Comparison of ENCODE assay signal across 17 mouse cellular contexts in genomic region chr4:29389282-29389681, GRCm38 (mm10).
"Had no signal": no experiment of that assay in that cellular context is flagged by ENCODE, and none has a peak within 500 bp of the region (broad histone marks: within the 10 kb centered on the region; RNA-seq: fewer than 3 reads in every experiment).

No protein-coding gene starts in this region.

- H3K4me1 ChIP-seq: neural tube, embryonic 12.5 days; neural tube, embryonic 13.5 days; neural tube, embryonic 15.5 days; stomach, embryonic 15.5 days had no signal

- H3K4me2 ChIP-seq: neural tube, embryonic 12.5 days; neural tube, embryonic 13.5 days; neural tube, embryonic 15.5 days; stomach, embryonic 15.5 days had no signal

- H3K4me3 ChIP-seq: neural tube, embryonic 12.5 days; neural tube, embryonic 13.5 days; neural tube, embryonic 15.5 days; stomach, embryonic 15.5 days had no signal

- H3K36me3 ChIP-seq: neural tube, embryonic 12.5 days; neural tube, embryonic 13.5 days; neural tube, embryonic 15.5 days; stomach, embryonic 15.5 days had no signal

- H3K27me3 ChIP-seq: neural tube, embryonic 12.5 days; neural tube, embryonic 13.5 days; neural tube, embryonic 15.5 days; stomach, embryonic 15.5 days had no signal

- H3K27ac ChIP-seq: neural tube, embryonic 12.5 days; neural tube, embryonic 13.5 days; neural tube, embryonic 15.5 days; stomach, embryonic 15.5 days; stomach, postnatal 0 days had no signal

- H3K9me3 ChIP-seq: neural tube, embryonic 12.5 days; neural tube, embryonic 13.5 days; neural tube, embryonic 15.5 days; stomach, embryonic 15.5 days had no signal

- DNase-seq: retina, postnatal 1 day; right cerebral cortex, adult 18-20 months; right cerebral cortex, postnatal 14 days; right cerebral cortex, postnatal 25 days; right cerebral cortex, postnatal 4 days; spleen, adult 18-20 months; thymus, adult 18-20 months; thymus, adult 2 months; thymus, postnatal 14 days; thymus, postnatal 25 days; thymus, postnatal 36 days; thymus, postnatal 4 days had no signal

- H3K9ac ChIP-seq: neural tube, embryonic 12.5 days; neural tube, embryonic 13.5 days; neural tube, embryonic 15.5 days; stomach, embryonic 15.5 days had no signal
